In genomic region chr1:170771437-170772003, GRCm38 (mm10) we compare ENCODE assay signal across 8 mouse cellular contexts.
A peak's percentile ranks its signal among the peaks of the same experiment; 100 is the strongest.
DNase-seq lines count a peak whose midpoint lies in the region; ATAC-seq lines count a peak whose summit lies in the region.
"Had no signal": no experiment of that assay in that cellular context is flagged by ENCODE, and none has a peak within 500 bp of the region (broad histone marks: within the 10 kb centered on the region; RNA-seq: fewer than 3 reads in every experiment).

No protein-coding gene starts in this region.

- H3K27ac ChIP-seq in kidney, embryonic 14.5 days (ENCODE audit: low read depth, low read length), result no peak overlapping the region
- H3K27ac ChIP-seq: embryonic facial prominence, embryonic 15.5 days had no signal

- peak; percentile 32; the same call in 1 of the 2 replicates for ATAC-seq in kidney, embryonic 14.5 days (ENCODE audit: low FRiP score, low TSS enrichment)

- peak overlapping the region; percentile 13; the same call in 1 of the 2 replicates for H3K4me3 ChIP-seq in kidney, embryonic 14.5 days (ENCODE audit: low read length)
- H3K4me3 ChIP-seq: embryonic facial prominence, embryonic 15.5 days had no signal

- no peaks in the 10 kb centered on the region for H3K27me3 ChIP-seq in kidney, embryonic 14.5 days (ENCODE audit: control insufficient read depth, insufficient read depth, low read length)
- H3K27me3 ChIP-seq: embryonic facial prominence, embryonic 15.5 days had no signal

- 55% methylated on average over 25 of the region's 25 CpGs for WGBS in kidney, embryonic 14.5 days

- 0 out of 2 replicates have a peak, but pooled peaks cover 2% of the 10 kb centered on the region for H3K4me1 ChIP-seq in kidney, embryonic 14.5 days (ENCODE audit: control insufficient read depth, insufficient read depth, low read length)
- H3K4me1 ChIP-seq: embryonic facial prominence, embryonic 15.5 days had no signal

- peak; percentile 34 for DNase-seq in R1 (ENCODE audit: low read depth, low spot score)
- peak; percentile 13 to 25 for DNase-seq in adrenal gland, postnatal 4 days (ENCODE audit: low spot score in 2 of 2)
- DNase-seq in ovary, adult 18-20 months (ENCODE audit: low spot score), result peak; percentile 36
- DNase-seq in embryo, embryonic 10 days (ENCODE audit: low spot score), result no peak
- no peak for DNase-seq in cerebellum, adult 11-12 months
- DNase-seq in right cerebral cortex, postnatal 25 days, result no peak

- no peak overlapping the region for H3K9ac ChIP-seq in kidney, embryonic 14.5 days (ENCODE audit: low read depth, low read length)
- H3K9ac ChIP-seq: embryonic facial prominence, embryonic 15.5 days had no signal

- no peaks in the 10 kb centered on the region for H3K9me3 ChIP-seq in kidney, embryonic 14.5 days (ENCODE audit: control insufficient read depth, low read length)
- H3K9me3 ChIP-seq: embryonic facial prominence, embryonic 15.5 days had no signal

- H3K4me2 ChIP-seq in kidney, embryonic 14.5 days (replicated peaks; ENCODE audit: low read depth, low read length), result peak overlapping the region; percentile 13; the same call in 1 of the 2 replicates
- H3K4me2 ChIP-seq: embryonic facial prominence, embryonic 15.5 days had no signal

- H3K36me3 ChIP-seq in kidney, embryonic 14.5 days (ENCODE audit: control insufficient read depth, insufficient read depth, low read length), result no peaks in the 10 kb centered on the region
- H3K36me3 ChIP-seq: embryonic facial prominence, embryonic 15.5 days had no signal

Comparison
In these comparisons a context has a peak if more than half of its experiments do, and no peak if none do; other contexts are left out.
1. DNase-seq: peak in R1 (single experiment), adrenal gland, postnatal 4 days (2 of 2) and ovary, adult 18-20 months (single experiment); none in embryo, embryonic 10 days (single experiment), cerebellum, adult 11-12 months (single experiment) and right cerebral cortex, postnatal 25 days (single experiment).